Mouse (Mus musculus): Measurements from ENCODE around the gene Shtn1. TPM values are rescaled to one million over a fixed set of nuclear protein-coding genes. Genes with fewer than 3 reads are reported as not detected.

The Shtn1 gene
- 5.9 and 6.4 TPM in 2 replicates for total RNA-seq (2015)
- 6.9 and 8.1 TPM in 2 replicates for total RNA-seq (2017)

GRCm38 (mm10) chr19:59075472-59076101, at the start of gene Shtn1:
Shtn1 (minus strand) TSS chr19:59076100.
- ATAC-seq (ENCODE audit: poor library complexity, severe bottlenecking), result no peak

GRCm38 (mm10) chr19:59114152-59114551, 38.3 kb upstream of the Shtn1 start:
- ATAC-seq (ENCODE audit: poor library complexity, severe bottlenecking), result no peak

GRCm38 (mm10) chr19:59109937-59110336, 34.0 kb upstream of the Shtn1 start:
- ATAC-seq (ENCODE audit: poor library complexity, severe bottlenecking), result no peak

- no peak for ATAC-seq (ENCODE audit: poor library complexity, severe bottlenecking)
Measured at GRCm38 (mm10) chr19:59098315-59098714, 22.4 kb upstream of the Shtn1 start.

- ATAC-seq (ENCODE audit: poor library complexity, severe bottlenecking), result no peak
Measured at GRCm38 (mm10) chr19:59092295-59092694, 16.4 kb upstream of the Shtn1 start.

GRCm38 (mm10) chr19:59090337-59090736, 14.4 kb upstream of the Shtn1 start:
- ATAC-seq (ENCODE audit: poor library complexity, severe bottlenecking), result no peak

GRCm38 (mm10) chr19:59084296-59084695, 8.4 kb upstream of the Shtn1 start:
- ATAC-seq (ENCODE audit: poor library complexity, severe bottlenecking), result no peak

- ATAC-seq (ENCODE audit: poor library complexity, severe bottlenecking), result no peak
Measured at GRCm38 (mm10) chr19:59076131-59076530, 231 bp upstream of the Shtn1 start.

GRCm38 (mm10) chr19:59074841-59075471, 944 bp downstream of the Shtn1 start:
- peak; percentile 81 for ATAC-seq (ENCODE audit: poor library complexity, severe bottlenecking)

- peak; percentile 48 for ATAC-seq (ENCODE audit: poor library complexity, severe bottlenecking)
Measured at GRCm38 (mm10) chr19:59074381-59074780, 1.5 kb downstream of the Shtn1 start.

GRCm38 (mm10) chr19:59073006-59073405, 2.9 kb downstream of the Shtn1 start:
- ATAC-seq (ENCODE audit: poor library complexity, severe bottlenecking), result no peak

GRCm38 (mm10) chr19:59071979-59072378, 3.9 kb downstream of the Shtn1 start:
- peak; percentile 36 for ATAC-seq (ENCODE audit: poor library complexity, severe bottlenecking)

- peak; percentile 67 for ATAC-seq (ENCODE audit: poor library complexity, severe bottlenecking)
Measured at GRCm38 (mm10) chr19:59071396-59071795, 4.5 kb downstream of the Shtn1 start.

- no peak for ATAC-seq (ENCODE audit: poor library complexity, severe bottlenecking)
Measured at GRCm38 (mm10) chr19:59067652-59068051, 8.2 kb downstream of the Shtn1 start.

- ATAC-seq (ENCODE audit: poor library complexity, severe bottlenecking), result no peak
Measured at GRCm38 (mm10) chr19:59066670-59067069, 9.2 kb downstream of the Shtn1 start.

- ATAC-seq (ENCODE audit: poor library complexity, severe bottlenecking), result no peak
Measured at GRCm38 (mm10) chr19:59066115-59066514, 9.8 kb downstream of the Shtn1 start.

- no peak for ATAC-seq (ENCODE audit: poor library complexity, severe bottlenecking)
Measured at GRCm38 (mm10) chr19:59064616-59065015, 11.3 kb downstream of the Shtn1 start.

GRCm38 (mm10) chr19:59063568-59063967, 12.3 kb downstream of the Shtn1 start:
- no peak for ATAC-seq (ENCODE audit: poor library complexity, severe bottlenecking)

- no peak for ATAC-seq (ENCODE audit: poor library complexity, severe bottlenecking)
Measured at GRCm38 (mm10) chr19:59058105-59058504, 17.8 kb downstream of the Shtn1 start.

GRCm38 (mm10) chr19:59057366-59057765, 18.5 kb downstream of the Shtn1 start:
- no peak for ATAC-seq (ENCODE audit: poor library complexity, severe bottlenecking)

GRCm38 (mm10) chr19:59054632-59054951, 21.3 kb downstream of the Shtn1 start:
- ATAC-seq (ENCODE audit: poor library complexity, severe bottlenecking), result no peak

- no peak for ATAC-seq (ENCODE audit: poor library complexity, severe bottlenecking)
Measured at GRCm38 (mm10) chr19:59053931-59054631, 21.8 kb downstream of the Shtn1 start.

Data from megakaryocyte, adult 5-6 weeks (primary cell).